Mouse (Mus musculus): ENCODE measurements around the gene Lrrn4.

Gene Lrrn4

GRCm38 (mm10) chr2:132869682-132870081 lies 11.0 kb downstream of the Lrrn4 start:
- DNase-seq = no peak

- no peak for DNase-seq
Measured at GRCm38 (mm10) chr2:132867521-132867920, 13.2 kb downstream of the Lrrn4 start.

GRCm38 (mm10) chr2:132863325-132863724 lies 17.4 kb downstream of the Lrrn4 start:
- no peak for DNase-seq

GRCm38 (mm10) chr2:132861456-132861855 lies 19.2 kb downstream of the Lrrn4 start:
- no peak for DNase-seq

GRCm38 (mm10) chr2:132860435-132860834 lies 20.3 kb downstream of the Lrrn4 start:
- DNase-seq = no peak

- DNase-seq = no peak
Measured at GRCm38 (mm10) chr2:132856333-132856732, 24.4 kb downstream of the Lrrn4 start.

- DNase-seq = no peak
Measured at GRCm38 (mm10) chr2:132853051-132853450, 27.6 kb downstream of the Lrrn4 start.

- DNase-seq = no peak
Measured at GRCm38 (mm10) chr2:132849141-132849540, 31.6 kb downstream of the Lrrn4 start.

- no peak for DNase-seq
Measured at GRCm38 (mm10) chr2:132848361-132848760, 32.3 kb downstream of the Lrrn4 start.

GRCm38 (mm10) chr2:132847581-132847980 lies 33.1 kb downstream of the Lrrn4 start:
- no peak for DNase-seq

GRCm38 (mm10) chr2:132846407-132847358 lies 34.0 kb downstream of the Lrrn4 start, which contains the start of gene Crls1:
TSS of gene Crls1 (plus strand) at chr2:132846666.
- DNase-seq = peak; percentile 95

- no peak for DNase-seq
Measured at GRCm38 (mm10) chr2:132841071-132841470, 39.6 kb downstream of the Lrrn4 start.
